Mouse (Mus musculus): Measurements from ENCODE around the gene Mrps27. TPM values are rescaled to one million over a fixed set of nuclear protein-coding genes. Genes with fewer than 3 reads are reported as not detected.

Mrps27 gene
- polyA plus RNA-seq, 1 experiment from 2014 or later, result 17.4 TPM

- WGBS, result 79% methylated on average over 9 of the region's 9 CpGs
- Histone ChIP-seq H3K27ac (ENCODE audit: low read depth, low read length) (no peak overlapping the region), H3K4me1 (replicated peaks; ENCODE audit: control insufficient read depth, insufficient read depth, low read length) (no peaks in the 10 kb centered on the region), H3K36me3 (ENCODE audit: control insufficient read depth, insufficient read depth) (peaks cover 30% of the 10 kb centered on the region), H3K4me3 (ENCODE audit: low read depth, low read length) (no peak overlapping the region), H3K27me3 (replicated peaks; ENCODE audit: control insufficient read depth, insufficient read depth, low read length) (no peaks in the 10 kb centered on the region), H3K9me3 (ENCODE audit: control insufficient read depth) (no peaks in the 10 kb centered on the region), H3K9ac (ENCODE audit: low read depth, low read length) (no peak overlapping the region), H3K4me2 (replicated peaks; ENCODE audit: low read depth) (no peak overlapping the region)
- no peak for TF ChIP-seq CTCF (IDR thresholded peaks at IDR 0.05; ENCODE audit: low read depth)
- ATAC-seq, result no peak
These were observed 72.0 kb downstream of the Mrps27 start for GRCm38 (mm10) chr13:99416601-99417000.

- no peak overlapping the region for H3K9ac ChIP-seq (ENCODE audit: low read depth, low read length)
- H3K4me1 ChIP-seq (replicated peaks; ENCODE audit: control insufficient read depth, insufficient read depth, low read length), result no peaks in the 10 kb centered on the region
- no peaks in the 10 kb centered on the region for H3K27me3 ChIP-seq (replicated peaks; ENCODE audit: control insufficient read depth, insufficient read depth, low read length)
- H3K4me3 ChIP-seq (ENCODE audit: low read depth, low read length), result no peak overlapping the region
- WGBS, result 81% methylated on average over 13 of the region's 13 CpGs
- ATAC-seq, result no peak
- no peaks in the 10 kb centered on the region for H3K36me3 ChIP-seq (ENCODE audit: control insufficient read depth, insufficient read depth)
- no peak for TF ChIP-seq CTCF (IDR thresholded peaks at IDR 0.05; ENCODE audit: low read depth)
- H3K27ac ChIP-seq (ENCODE audit: low read depth, low read length), result no peak overlapping the region
- no peak overlapping the region for H3K4me2 ChIP-seq (replicated peaks; ENCODE audit: low read depth)
- no peaks in the 10 kb centered on the region for H3K9me3 ChIP-seq (ENCODE audit: control insufficient read depth)
These were observed 79.0 kb downstream of the Mrps27 start for GRCm38 (mm10) chr13:99423581-99423980.

DNA sequence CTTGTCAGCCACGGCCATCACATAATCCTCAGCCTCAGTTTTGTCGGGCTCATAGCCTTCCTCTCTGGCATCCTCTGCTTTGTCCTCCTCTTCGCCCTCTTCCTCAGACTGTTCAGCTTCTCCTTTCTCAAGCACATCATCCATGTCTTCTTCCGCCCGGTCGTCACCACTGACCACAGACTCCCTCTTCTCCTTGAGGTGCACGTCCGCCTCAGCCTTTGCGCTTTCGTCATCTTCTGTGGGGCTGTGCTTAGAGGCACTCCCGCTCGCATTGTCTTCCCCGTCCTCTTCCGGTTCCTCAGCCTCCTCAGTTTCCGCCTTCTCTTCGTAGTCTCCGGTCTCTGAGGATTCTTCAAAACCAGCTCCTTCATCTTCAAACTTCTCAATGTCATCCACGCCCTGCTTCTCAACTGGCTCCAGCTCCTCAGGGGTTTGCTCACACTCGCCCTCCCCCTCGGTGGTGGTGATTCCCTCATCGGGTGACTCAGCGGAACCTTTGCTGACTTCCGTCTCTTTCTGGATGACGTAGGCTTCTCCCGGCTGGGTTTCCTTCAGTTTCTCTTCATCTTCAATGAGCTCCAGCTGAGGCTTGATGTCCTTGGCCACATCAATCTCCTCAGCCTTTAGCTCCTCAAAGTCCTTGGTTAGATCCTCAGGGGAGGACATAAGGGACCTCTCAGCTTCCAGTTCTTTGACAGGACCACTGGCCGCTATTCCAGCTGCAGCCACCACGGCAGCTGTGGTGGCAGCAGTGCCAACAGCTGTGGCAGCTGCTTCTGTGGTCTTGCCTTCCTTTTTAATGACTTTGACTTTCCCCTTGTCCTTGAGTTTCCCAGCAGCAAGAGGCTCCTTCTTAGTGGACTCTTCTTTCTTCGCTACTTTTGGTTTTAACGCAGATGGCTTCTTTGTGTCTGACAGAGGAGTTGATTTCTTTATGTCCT lies 88.8 kb downstream of the Mrps27 start:
- Histone ChIP-seq H3K4me2 (replicated peaks; ENCODE audit: low read depth) (no peak overlapping the region), H3K9me3 (ENCODE audit: control insufficient read depth) (no peaks in the 10 kb centered on the region), H3K4me1 (replicated peaks; ENCODE audit: control insufficient read depth, insufficient read depth, low read length) (no peaks in the 10 kb centered on the region), H3K4me3 (ENCODE audit: low read depth, low read length) (no peak overlapping the region), H3K9ac (ENCODE audit: low read depth, low read length) (no peak overlapping the region), H3K27me3 (replicated peaks; ENCODE audit: control insufficient read depth, insufficient read depth, low read length) (no peaks in the 10 kb centered on the region), H3K27ac (ENCODE audit: low read depth, low read length) (no peak overlapping the region), H3K36me3 (ENCODE audit: control insufficient read depth, insufficient read depth) (peaks cover 4% of the 10 kb centered on the region; the same call in 1 of the 2 replicates)
- WGBS, result 93% methylated on average over 29 of the region's 29 CpGs
- TF ChIP-seq CTCF (IDR thresholded peaks at IDR 0.05; ENCODE audit: low read depth), result no peak
- ATAC-seq, result no peak

- TF ChIP-seq CTCF (IDR thresholded peaks at IDR 0.05; ENCODE audit: low read depth), result no peak
- no peak for ATAC-seq
- 93% methylated on average over 9 of the region's 9 CpGs for WGBS
These were observed 89.9 kb downstream of the Mrps27 start for GRCm38 (mm10) chr13:99434494-99434893.

DNA sequence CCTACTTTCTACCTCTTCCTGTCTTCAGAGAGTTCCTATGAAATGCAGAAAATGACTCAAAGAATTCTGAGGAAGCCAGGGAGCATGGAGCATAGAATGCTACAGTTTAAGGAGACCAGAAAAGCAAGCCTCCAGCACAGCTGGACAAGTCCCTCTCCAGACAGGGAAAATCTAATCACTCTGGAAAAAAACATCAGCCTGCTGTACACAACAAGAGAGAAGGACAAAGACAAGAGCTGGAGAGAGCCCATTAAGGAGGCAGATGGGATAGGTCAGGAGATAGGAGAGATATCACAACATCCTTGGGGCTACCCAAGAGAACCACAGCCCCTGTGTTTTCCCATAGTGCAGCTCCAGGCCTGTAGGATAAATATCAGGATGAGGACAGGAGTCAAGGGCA lies 92.5 kb downstream of the Mrps27 start:
- no peak for ATAC-seq
- no peak for TF ChIP-seq CTCF (IDR thresholded peaks at IDR 0.05; ENCODE audit: low read depth)
- H3K27ac ChIP-seq (ENCODE audit: low read depth, low read length), result no peak overlapping the region
- peaks cover 4% of the 10 kb centered on the region; the same call in 1 of the 2 replicates for H3K36me3 ChIP-seq (ENCODE audit: control insufficient read depth, insufficient read depth)
- no peaks in the 10 kb centered on the region for H3K4me1 ChIP-seq (replicated peaks; ENCODE audit: control insufficient read depth, insufficient read depth, low read length)
- H3K4me3 ChIP-seq (ENCODE audit: low read depth, low read length), result no peak overlapping the region
- H3K27me3 ChIP-seq (replicated peaks; ENCODE audit: control insufficient read depth, insufficient read depth, low read length), result no peaks in the 10 kb centered on the region
- H3K9me3 ChIP-seq (ENCODE audit: control insufficient read depth), result no peaks in the 10 kb centered on the region
- H3K4me2 ChIP-seq (replicated peaks; ENCODE audit: low read depth), result no peak overlapping the region
- H3K9ac ChIP-seq (ENCODE audit: low read depth, low read length), result no peak overlapping the region

More at GRCm38 (mm10) chr13:99434494-99434893, 89.9 kb downstream of the Mrps27 start:
- Histone ChIP-seq H3K9ac (ENCODE audit: low read depth, low read length) (no peak overlapping the region), H3K36me3 (ENCODE audit: control insufficient read depth, insufficient read depth) (peaks cover 4% of the 10 kb centered on the region; the same call in 1 of the 2 replicates), H3K27ac (ENCODE audit: low read depth, low read length) (no peak overlapping the region), H3K4me3 (ENCODE audit: low read depth, low read length) (no peak overlapping the region), H3K4me2 (replicated peaks; ENCODE audit: low read depth) (no peak overlapping the region), H3K4me1 (replicated peaks; ENCODE audit: control insufficient read depth, insufficient read depth, low read length) (no peaks in the 10 kb centered on the region), H3K9me3 (ENCODE audit: control insufficient read depth) (no peaks in the 10 kb centered on the region), H3K27me3 (replicated peaks; ENCODE audit: control insufficient read depth, insufficient read depth, low read length) (no peaks in the 10 kb centered on the region)

DNA sequence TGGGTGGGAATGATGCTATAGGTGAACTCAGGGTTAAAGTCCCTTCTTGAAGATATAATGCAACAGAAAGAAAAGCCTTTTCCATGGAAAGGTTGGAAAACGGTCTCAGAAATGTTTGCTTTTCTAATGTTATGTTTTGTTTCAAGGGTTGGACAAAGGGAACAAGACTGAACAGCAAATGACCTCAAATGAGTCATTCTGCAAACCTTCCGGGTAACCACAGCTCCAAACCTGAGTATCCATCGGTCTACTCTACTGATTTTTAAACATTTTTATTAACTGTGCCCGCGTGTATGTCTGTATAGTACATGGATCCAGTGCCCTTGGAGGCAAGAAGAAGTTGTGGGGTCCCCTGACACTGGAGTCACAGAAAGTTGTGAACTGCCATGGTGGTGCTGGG lies 94.8 kb downstream of the Mrps27 start:
- WGBS, result 88% methylated on average over 5 of the region's 5 CpGs
- H3K27me3 ChIP-seq (replicated peaks; ENCODE audit: control insufficient read depth, insufficient read depth, low read length), result no peaks in the 10 kb centered on the region
- no peak overlapping the region for H3K4me3 ChIP-seq (ENCODE audit: low read depth, low read length)
- 0 out of 2 replicates have a peak, but pooled peaks cover 4% of the 10 kb centered on the region for H3K36me3 ChIP-seq (ENCODE audit: control insufficient read depth, insufficient read depth)
- no peak for TF ChIP-seq CTCF (IDR thresholded peaks at IDR 0.05; ENCODE audit: low read depth)
- no peak overlapping the region for H3K27ac ChIP-seq (ENCODE audit: low read depth, low read length)
- H3K4me1 ChIP-seq (replicated peaks; ENCODE audit: control insufficient read depth, insufficient read depth, low read length), result no peaks in the 10 kb centered on the region
- no peaks in the 10 kb centered on the region for H3K9me3 ChIP-seq (ENCODE audit: control insufficient read depth)
- H3K9ac ChIP-seq (ENCODE audit: low read depth, low read length), result no peak overlapping the region
- no peak for ATAC-seq
- H3K4me2 ChIP-seq (replicated peaks; ENCODE audit: low read depth), result no peak overlapping the region

All from intestine, postnatal 0 days (tissue).